Mouse (Mus musculus) CD8-positive naive resting alpha-beta T cell, adult 2 months (primary cell): Measurements from ENCODE around the gene Tyrobp.
A peak's percentile ranks its signal among the peaks of the same experiment; 100 is the strongest.

Source experiments
- DNase-seq, 2 experiments: peaks; one replicate each; pipeline ENCODE4 v3.0.0; 2022; ENCODE audit warnings: low read depth in 2 of 2, low spot score in 2 of 2

Tyrobp gene

DNA sequence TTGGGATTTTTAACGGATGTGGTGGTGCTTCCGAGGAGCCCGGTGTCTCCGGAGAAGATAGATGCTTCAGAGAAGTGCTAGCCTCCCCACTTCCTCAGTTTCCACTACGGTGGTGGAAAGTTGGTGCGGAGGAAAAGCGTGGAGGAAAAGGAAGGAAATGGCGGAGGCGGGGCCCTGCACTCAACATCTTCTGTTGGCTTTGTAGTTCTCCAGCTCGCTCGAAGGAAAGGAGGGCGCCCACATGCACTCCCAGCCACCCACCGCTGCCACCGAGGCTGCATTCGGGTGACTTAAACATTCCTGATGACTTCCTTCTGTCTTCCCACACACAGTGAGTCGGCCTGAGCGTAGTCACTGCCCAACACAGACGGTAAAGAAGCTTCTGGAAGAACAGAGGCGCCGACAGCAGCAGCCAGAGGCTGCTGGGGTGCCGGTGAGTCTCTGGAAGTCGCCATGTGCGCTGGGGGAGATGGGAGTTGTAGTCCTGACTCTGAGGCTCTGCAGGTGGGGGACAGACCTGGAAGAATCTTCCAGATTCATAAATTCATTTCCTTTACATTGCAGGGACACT, 9.6 kb downstream of the Tyrobp start:
- no peak for DNase-seq

DNA sequence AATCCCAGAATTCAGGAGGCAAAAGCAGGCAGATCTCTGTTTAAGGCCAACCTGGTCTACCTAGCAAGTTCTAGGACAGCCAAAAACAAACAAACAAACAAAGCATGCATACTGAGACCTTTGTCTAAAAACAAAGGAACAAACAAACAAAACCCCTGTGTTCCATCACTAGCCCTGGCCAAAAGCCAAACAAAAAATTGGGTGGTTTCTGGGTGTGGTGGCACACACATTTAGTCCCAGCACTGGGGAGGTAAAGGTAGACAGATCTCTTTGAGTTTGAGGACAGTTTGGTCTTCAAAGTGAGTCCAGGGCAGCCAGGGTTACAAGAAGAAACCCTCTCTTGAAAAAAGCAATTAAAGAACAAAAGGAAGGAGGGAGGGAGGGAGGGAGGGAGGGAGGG, 15.8 kb downstream of the Tyrobp start:
- DNase-seq, result no peak

DNA sequence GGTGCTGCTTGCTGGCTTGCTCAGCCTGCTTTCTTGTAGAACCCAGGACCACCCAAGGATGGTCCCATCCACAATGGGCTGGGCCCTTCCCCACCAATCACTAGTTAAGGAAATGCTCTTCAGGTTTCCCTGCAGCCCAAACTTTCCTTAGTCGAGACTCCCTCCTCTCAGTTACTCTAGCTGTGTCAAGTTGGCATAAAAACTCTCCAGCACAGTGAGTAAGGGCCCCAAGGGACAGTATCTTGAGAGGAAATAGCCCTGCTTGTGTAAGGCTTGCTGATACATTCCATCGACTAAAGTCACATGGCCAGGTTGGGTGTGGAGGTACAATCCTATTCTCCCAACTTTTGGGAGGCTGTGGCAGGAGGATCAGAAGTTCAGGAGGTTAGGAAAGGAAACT, 16.6 kb downstream of the Tyrobp start:
- no peak for DNase-seq

DNA sequence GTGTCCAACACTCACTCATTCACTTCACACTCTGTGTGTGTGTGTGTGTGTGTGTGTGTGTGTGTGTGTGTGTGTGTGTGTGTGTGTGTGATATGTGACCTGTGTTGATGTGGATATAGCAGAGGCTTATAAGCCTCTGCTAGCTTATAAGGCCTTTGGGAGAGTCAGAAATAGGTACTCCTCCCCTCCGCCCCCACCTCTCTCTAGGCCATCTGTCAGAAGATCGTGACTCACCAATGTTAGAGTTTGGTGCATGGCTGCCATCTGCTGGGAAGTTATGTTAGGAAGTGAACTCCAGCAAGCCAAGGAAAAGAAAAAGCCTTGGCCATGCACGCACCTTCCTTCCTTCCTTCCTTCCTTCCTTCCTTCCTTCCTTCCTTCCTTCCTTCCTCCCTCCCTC, 18.2 kb downstream of the Tyrobp start:
- peak; percentile 68 to 74 for DNase-seq

DNA sequence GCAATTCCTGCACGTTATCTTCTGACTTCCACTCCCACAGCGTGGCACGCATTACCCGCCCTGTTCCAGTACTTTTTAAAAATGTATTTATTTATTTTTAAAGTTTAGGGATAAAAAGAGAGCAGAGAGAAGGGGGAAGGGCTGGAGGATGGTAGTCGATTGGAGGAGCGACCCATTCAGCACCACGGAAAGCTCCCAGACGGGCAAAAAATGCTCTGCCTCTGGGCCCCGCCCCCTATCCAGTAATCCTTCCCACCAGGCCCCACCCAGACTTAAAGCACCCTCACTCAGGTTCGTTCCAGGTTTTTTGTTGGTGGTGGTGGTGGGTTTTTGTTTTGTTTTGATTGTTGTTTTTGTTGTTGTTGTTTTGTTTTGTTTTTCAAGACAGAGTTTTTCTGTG, 20.7 kb downstream of the Tyrobp start:
- DNase-seq, result no peak

DNA sequence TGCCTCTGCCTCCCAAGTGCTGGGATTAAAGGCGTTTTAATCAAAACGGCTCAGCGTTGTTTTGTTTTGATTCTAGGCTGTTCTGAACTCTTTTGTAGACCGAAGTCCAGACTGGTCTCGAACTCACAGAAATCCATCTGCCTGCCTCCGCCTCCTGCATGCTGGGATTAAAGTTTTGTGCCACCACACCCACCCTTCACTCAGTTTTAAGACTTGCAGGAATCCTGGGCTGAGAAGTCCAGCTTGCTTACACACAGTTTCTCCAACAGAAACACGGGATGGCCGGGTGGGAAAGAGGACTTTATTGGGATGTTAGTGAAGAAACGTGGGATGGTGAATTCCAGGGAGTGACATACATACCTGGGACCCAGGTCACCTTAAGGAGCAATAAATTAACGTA, 21.1 kb downstream of the Tyrobp start:
- no peak for DNase-seq

DNA sequence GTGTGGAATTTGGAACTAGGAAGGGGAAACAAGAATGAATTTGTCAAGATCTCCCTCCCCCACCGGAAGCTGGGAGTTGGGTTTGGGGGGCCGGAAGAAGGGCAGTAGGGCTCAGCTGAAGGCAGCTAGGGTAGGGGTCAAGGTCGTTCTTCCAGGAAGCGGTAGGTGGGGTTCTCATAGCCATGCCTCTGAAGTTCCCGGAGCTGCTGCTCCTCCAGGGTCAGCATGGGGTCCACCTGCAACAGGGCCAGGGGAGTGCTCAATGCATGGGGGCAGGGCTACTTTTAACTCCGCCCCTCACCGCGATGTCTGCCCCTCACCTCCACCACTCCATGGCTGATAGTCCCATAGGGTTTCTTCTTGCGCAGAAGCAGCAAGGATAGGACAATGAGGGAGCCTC, 21.6 kb downstream of the Tyrobp start:
- DNase-seq, result no peak

DNA sequence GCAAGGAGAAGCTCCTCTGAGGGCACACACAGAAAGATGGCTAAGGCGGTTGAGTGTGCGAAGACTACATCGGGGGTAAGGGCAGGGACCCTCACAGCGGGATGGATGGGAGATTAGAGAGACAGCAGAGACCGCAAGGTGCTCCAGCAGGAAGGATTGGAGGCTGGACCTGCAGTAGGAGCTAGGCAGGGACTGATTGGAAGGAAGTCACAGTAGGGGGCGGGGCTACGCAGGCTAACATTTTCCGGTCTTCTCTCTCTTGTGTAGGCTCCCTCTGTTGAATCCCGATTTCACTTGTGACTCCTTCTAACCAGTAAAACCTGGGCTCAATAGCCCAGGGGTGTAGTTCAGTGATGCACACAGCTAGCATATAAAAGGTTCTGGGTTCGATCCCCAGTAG, 23.3 kb downstream of the Tyrobp start:
- no peak for DNase-seq

DNA sequence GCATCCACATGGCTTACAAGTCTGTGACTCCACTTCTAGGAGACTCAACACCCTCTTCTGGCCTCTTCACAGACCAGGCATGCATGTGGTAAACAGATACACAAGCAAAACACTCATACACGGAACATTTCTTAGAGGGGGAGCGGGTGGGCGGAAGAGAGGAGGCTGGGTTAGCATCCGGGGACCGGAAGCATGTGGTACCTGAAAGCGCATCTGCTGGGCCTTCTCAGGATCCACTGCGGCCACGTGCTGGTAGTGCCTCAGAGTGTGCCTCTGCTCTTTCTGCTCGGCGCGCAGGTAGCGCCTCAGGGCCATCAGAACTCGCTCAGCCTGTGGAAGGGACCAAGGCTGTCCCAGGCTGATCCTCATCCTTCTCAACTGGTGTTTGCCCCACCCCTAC, 26.2 kb downstream of the Tyrobp start:
- DNase-seq, result no peak

DNA sequence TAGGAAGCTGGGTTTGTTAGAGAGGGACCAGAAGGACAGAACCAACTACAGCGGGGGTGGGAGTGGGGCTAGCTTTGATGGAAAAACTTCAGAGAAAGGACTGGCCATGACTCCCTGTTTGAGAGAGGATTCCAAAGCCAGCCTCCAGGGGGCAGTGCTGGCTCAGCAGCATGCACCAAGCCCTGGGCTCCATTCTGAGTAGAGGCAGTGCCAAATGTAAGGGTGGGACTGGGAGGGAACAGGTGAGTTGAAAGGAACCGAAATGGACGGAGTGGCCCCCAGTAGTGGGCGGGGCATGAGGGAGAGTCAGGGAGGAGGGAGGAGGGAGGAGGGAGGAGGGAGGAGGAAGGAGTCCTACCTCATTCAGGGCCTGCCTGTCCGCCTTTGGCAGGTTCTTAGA, 27.1 kb downstream of the Tyrobp start:
- DNase-seq, result peak; percentile 51 to 59

DNA sequence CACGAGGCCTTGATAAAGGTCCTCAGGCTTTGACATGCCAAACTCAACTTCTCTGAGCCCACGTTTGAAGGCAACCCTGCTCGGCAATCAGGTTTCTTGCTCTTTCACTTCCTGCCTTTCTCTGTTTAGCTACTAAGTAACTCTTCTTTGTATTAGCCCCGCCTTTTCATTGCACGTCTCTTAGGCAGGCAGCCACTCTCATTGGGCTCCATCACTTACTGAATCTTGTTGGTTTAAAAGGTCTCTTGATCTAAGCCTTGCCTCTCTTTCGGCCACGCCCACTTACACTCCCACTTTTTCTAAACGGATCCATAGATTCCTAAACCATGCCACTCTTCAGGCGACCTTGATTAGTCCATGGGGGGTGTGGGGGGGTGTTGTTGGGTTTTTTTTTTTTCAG, 30.1 kb downstream of the Tyrobp start:
- no peak for DNase-seq

DNA sequence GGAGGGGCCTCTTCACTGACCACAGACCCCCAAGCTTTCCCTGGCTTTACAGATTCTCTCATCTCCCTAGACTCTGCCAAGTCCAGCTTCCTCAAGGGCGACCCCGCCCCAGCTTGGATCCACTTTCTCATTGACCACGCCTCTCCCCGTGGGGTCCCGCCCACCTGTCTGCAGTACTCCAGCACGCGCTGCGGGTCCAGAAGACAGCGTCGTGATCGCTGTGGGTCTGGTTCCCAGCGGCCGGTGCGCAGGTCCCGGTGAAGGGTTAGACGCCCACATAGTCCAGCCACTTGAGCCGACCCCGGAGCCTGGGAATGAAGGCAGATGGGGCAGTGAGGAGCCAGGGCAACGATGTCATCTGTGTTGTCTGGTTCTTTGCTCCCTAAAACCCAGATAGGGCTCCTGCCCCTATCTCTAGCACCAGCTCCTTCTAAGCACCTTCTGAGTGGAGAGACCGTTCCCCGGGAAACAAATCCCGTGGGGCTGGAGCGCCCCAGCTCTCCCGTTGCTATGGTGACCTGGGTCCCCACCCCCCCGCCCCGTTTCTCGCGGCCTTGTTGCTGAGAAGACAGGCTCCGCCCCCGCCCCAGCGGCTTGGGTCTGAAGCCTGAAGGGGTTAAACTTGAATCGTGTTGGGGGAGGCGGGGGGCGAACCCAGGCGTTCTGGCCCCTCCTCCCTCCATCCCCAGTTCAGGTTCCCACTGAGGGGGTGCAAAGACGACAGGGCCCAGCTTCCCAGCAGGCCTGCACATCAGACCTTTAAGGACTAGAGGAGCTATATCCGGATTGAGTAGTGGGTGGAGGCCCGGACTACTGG, 30.8 kb downstream of the Tyrobp start:
- DNase-seq, result no peak

DNA sequence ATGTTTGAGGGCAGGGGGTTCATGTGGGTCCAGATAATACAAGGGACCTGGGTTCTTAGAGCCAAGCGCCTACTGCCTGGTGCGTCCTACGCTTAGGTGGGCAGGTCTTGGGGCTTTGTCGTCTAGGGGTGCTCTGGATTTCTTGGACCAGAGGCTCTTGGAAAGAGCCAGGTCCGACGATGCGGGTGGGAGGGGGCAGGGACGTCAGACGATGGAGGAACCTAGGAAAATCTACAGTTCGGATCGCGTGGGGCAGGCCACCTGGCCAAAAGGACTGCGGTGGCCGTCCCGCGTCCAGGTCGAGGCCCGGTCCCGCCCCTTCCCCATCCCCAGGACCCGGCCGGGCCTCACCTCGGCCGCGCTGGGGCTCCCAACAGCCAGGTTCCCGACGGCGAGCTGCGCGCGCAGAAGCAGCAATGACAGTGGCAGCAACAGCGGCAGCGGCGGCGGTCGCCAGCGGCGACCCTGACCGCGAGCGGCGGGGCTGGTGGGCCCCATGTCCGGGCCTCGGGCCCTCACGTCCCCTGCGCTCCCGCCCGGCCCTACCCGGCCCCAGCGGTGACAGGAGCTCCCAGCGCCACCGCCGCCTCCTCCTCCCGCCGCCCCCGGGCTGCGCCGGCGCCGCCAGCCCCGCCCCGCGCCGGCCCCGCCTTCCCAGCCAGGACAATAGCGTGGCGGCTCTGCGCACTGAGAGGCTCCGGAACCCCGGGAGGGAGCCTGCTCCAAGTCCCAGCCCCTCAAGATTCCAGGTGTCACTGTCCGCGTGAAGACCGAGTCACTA, 31.6 kb downstream of the Tyrobp start, which contains the start of gene Aplp1:
Gene Aplp1, minus strand, starts transcription at position 565 of the 781 bp plus-strand sequence.
- DNase-seq, result no peak

DNA sequence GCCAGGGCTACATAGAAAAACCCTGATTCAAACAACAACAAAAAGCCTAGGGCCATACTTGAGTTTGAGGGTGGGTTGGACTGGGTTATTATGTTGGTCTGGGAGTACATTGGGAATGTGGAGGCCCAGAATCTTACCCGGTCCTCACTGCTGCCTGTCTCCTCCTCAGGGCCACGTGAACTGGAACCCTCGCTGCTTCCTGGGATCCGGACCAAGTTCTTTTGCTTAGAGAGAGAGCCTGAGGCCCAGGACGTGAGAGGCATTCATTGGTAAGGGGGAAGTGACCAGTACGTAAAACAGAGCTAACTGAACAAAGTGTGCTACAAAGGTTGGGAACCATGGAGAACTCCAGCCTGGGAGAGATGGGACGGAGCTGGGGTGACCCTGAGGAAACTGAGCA, 36.7 kb downstream of the Tyrobp start:
- DNase-seq, result no peak

DNA sequence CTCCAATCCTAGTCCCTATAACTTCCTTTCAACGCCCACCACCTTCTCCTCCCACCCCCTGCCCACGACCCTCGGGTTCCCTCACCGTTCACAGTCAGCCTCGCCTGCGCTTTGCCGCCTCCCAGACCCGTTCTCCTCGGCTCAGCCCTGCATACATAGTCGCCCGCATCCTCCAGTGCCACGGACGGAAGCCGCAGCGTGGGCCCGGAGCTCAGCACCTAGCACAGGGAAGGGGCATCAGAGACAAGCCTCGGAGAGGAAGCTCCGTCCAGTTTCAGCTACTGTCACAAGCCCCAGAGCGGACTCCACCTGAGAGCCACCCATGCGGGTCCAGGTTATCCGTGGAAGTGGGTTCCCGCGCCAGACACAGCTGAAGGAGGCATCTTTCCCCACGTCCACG, 39.8 kb downstream of the Tyrobp start:
- DNase-seq, result no peak

DNA sequence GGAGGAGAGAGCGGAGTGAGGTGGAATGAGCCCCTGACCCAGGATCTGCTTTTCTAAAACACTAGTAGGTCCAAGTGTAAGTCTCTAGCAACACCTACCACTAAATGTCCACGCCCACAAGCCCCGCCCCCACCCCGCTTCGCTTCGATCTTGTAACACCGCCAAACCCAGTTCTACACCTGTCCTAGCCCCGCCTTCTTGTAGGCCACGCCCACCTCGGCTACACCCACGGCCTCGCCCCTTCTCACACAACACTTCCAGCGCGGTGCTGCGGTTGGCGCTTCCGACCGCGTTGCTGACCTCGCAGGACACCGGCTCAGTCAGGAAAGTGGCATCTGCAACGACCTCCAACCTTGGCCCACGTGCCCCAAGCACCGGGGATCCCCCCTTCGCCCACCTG, 40.2 kb downstream of the Tyrobp start:
- no peak for DNase-seq

DNA sequence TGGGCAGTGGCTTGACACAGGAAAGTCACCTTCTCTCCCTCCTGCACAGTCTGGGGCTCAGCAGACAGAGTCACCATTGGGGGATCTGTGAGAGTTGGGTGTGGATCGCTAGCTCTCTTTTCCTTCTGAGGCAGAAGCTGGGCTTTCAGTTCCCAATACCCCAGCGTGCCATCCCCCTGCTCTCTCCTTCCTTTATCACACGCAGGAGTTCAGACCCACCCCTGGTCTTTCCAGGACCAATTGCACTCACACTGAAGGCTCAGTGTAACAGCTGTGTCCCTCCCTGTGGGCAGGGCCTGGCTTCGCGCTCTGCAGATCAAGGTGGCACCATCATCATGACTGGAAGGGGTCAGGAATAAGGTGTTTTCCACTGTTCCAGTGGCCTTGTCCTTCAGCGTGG, 40.7 kb downstream of the Tyrobp start:
- no peak for DNase-seq

DNA sequence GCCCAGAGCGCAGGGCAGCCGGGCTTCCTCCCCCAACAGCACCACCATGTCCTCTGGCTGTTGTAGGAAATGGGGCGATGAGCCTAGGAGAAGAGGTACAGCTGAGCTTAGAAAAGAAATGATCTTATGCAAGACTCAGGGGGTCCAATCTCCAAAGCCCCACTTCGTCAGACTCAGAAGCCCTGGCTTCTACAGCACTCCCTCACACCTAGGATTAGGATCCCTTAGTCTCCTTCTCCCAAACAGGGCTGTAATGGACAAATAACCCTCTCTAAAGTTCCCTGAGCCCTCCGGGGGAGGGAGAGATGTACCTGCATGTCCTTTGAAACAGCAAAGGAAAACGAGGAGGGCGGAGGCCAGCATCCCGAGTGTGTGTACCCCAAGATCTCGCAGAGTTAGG, 42.9 kb downstream of the Tyrobp start:
- no peak for DNase-seq

DNA sequence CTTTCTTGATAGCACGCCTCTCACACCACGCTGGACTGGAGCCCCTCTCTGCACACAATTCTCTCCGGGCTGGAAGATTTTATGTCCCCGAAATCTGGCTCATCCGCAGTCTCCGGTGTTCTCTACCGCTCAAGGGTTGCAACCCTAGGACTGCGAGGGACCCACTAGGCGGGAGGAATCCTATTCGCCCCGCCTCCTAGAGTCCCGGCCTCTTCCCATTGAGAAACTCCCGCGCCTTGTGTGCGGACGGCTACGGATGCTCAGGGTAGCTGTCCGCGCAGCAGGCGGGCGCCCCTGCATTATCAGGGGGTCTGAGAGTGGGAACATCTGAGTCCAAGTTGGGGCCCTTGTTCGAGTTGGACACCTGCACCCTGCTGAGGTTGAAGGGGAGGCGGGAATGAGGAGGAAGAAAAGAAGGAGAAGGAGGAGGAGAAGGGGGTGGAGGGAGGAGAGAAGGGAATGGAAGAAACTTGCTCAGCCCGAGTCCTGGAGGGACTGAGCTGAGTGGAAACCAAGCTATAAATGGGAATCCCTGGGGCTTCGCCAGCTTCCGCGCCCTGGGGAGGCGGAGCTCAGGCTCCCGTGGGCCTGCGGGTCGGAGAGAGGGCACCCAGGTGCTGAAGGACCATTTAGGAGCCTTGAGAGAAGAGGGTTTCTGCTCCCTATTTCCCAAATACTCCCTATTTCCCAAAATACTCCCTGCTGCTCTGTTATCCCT, 43.5 kb downstream of the Tyrobp start:
- DNase-seq, result no peak

DNA sequence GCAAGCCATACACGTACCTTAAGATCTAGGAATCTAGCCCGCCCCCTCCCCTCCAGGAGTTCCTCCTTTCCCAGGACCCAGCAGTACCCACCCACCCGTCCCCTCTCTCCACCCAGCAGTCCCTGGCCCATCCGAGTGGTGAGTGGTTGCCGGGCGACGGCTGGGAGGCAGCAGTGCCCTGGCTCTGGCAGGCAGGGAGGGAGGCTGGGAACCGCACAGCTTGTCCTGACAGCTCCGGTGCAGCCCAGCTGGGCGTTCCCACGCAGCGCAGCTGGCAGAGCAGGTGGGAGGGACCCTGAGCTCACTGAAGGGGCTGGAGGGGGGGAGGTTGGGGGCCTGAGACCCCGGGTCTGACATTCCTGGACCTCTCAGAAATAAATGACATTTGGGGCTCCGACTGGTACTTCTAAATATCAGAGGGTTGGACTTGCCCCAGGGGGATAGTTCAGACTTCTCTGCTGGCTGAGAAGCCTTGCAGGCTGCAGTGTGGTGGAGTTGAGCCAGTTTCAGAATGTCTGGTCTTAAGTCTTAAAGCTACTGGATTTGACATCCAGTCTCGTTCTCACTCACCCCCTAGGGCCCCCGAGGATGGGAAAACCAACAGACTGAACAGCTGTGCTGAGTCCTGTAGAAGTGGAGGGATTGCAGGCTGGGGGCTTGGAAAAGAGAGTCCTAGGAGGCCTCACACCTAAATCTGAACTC, 44.2 kb downstream of the Tyrobp start, which contains the start of the genes Kirrel2 and Nphs1:
Gene Kirrel2, minus strand, starts transcription at position 62 of the 702 bp plus-strand sequence.
Gene Nphs1, plus strand, starts transcription at position 687 of the 702 bp plus-strand sequence.
- no peak for DNase-seq

DNA sequence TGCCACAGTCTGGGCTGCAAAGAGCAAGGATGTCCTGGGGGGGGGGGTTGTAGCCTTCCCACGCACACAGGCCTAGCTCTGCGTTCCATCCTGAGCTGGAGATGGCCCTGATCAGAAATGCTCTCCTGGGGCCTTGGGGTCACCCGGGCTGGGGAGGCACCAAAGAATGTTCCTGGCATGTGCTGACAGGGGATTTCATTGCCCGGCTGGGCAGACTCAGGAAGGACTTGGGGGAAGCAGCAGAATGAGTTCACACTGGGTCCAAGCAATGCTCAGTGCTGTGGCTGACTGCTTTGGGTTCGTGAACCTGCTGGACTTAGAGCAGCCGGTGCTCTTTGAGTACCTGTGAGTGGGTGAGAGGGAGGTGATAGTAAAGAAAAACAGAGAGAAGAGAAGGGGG, 45.9 kb downstream of the Tyrobp start:
- DNase-seq, result no peak
